Mouse (Mus musculus): ENCODE measurements at regions not wholly inside any gene's neighbourhood (a gene's known extent, or its start where the extent isn't known, plus 50 kb on each side); places are given as distances from the start of the nearest gene placed in this dataset.

DNA sequence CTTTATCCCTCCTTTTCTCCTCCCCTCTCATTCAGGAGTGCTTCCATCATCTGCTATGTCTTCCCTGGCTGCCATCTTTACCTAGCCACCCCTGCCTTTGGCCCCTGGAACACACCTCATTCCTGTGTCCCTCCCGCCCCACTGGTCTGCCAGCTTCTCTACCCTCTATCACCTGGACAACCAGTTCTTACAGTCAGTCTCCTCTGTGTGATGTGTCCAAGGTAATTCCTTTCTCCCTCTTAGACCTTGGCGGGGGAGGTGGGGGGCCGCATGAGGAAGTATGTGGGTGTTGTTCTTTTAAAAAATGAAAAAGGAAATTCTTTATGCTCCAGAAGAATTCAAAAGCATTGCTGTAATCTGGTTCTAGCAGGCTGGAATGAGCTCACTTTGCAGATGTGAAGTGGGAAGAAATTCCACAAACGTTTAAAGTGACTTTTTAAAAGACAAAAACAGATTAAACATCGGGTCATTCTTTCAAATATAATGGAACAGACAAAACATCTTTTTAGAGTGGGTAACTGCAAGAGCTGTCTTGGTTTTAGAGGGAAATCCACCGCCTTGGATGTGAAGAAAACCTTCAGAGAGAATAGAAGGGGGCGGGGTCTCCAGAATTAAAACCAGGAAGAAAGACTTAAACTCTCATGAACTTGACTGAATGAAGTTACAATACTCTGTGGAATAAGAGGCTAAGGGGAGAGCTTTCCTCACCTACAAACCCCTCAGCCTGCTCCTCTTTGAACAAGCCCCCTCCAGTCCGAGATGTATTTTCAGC lies 127.3 kb upstream of the Mvb12b start:
- no peaks in the 10 kb centered on the region for H3K79me2 ChIP-seq (ENCODE audit: control insufficient read depth, insufficient read depth)
- TF ChIP-seq MYOG (IDR thresholded peaks at IDR 0.05; ENCODE audit: control insufficient read depth, extremely low read depth, insufficient read length) (no peak), MYOD1 (IDR thresholded peaks at IDR 0.05; ENCODE audit: control insufficient read depth, insufficient read length, low read depth) (no peak), USF1 (IDR thresholded peaks at IDR 0.05; ENCODE audit: low read depth) (no peak), MAX (IDR thresholded peaks at IDR 0.05) (no peak), CTCF (IDR thresholded peaks at IDR 0.05; ENCODE audit: control insufficient read depth, insufficient read depth, insufficient read length) (no peak), CEBPB (IDR thresholded peaks at IDR 0.05; ENCODE audit: low read depth) (no peak), FOSL1 (IDR thresholded peaks at IDR 0.05; ENCODE audit: insufficient read depth, low read length, poor library complexity, severe bottlenecking) (no peak)
- H3K79me3 ChIP-seq (ENCODE audit: low read depth): no peaks in the 10 kb centered on the region
- H3ac ChIP-seq (ENCODE audit: control insufficient read depth, insufficient read length, low read depth): no peak overlapping the region
- no peak overlapping the region for H3K4me3 ChIP-seq (ENCODE audit: insufficient read depth, poor library complexity, severe bottlenecking)
- peaks cover 24% of the 10 kb centered on the region for H3K27me3 ChIP-seq (ENCODE audit: control insufficient read depth, insufficient read depth, insufficient read length)
- H3K36me3 ChIP-seq (ENCODE audit: control insufficient read depth, insufficient read depth): no peaks in the 10 kb centered on the region

DNA sequence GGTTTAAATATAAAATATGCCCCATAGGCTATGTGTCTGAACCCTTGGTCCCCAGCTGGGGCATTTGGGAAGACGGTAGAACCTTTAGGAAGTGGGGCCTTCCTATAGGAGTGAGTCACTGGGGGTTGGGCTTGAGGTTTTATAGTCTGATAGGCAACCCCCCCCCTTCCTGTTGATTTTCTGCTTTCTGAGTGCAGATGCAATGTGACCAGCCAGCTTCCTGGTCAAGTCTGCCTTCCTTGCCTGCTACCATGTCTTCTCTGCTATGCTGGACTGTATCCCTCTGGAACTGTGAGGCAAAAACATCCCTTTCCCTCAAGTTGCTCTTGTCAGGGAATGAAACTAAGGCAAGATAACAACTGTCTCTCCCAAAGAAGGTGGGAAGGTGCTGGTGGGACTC lies 122.4 kb upstream of the Mvb12b start:
- no peak overlapping the region for H3K4me3 ChIP-seq (ENCODE audit: insufficient read depth, poor library complexity, severe bottlenecking)
- H3K27me3 ChIP-seq (ENCODE audit: control insufficient read depth, insufficient read depth, insufficient read length): peaks cover 23% of the 10 kb centered on the region
- no peaks in the 10 kb centered on the region for H3K36me3 ChIP-seq (ENCODE audit: control insufficient read depth, insufficient read depth)
- TF ChIP-seq MYOD1 (IDR thresholded peaks at IDR 0.05; ENCODE audit: control insufficient read depth, insufficient read length, low read depth) (no peak), CEBPB (IDR thresholded peaks at IDR 0.05; ENCODE audit: low read depth) (no peak), CTCF (IDR thresholded peaks at IDR 0.05; ENCODE audit: control insufficient read depth, insufficient read depth, insufficient read length) (no peak), FOSL1 (IDR thresholded peaks at IDR 0.05; ENCODE audit: insufficient read depth, low read length, poor library complexity, severe bottlenecking) (no peak), MAX (IDR thresholded peaks at IDR 0.05) (no peak), USF1 (IDR thresholded peaks at IDR 0.05; ENCODE audit: low read depth) (no peak), MYOG (IDR thresholded peaks at IDR 0.05; ENCODE audit: control insufficient read depth, extremely low read depth, insufficient read length) (no peak)
- no peaks in the 10 kb centered on the region for H3K79me3 ChIP-seq (ENCODE audit: low read depth)
- no peak overlapping the region for H3ac ChIP-seq (ENCODE audit: control insufficient read depth, insufficient read length, low read depth)
- H3K79me2 ChIP-seq (ENCODE audit: control insufficient read depth, insufficient read depth): no peaks in the 10 kb centered on the region

DNA sequence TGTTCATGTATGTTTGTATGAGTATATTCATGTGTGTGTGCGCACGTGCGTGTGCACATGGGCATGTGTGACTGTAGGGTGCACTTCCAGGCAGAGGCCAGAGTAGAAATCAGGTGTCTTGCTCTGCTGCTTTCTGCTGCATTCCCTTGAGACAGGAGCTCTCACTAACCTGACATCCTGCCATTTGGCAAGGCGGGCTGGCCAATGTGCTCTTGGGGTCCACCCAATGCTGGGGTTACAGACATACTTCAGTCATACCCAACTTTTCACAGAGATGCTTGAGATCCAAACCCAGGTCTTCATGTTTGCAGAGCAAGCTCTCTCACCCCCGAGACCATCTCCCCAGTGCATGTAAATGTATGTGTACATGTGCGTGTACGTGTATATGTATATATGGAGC lies 120.2 kb upstream of the Mvb12b start:
- no peak overlapping the region for H3ac ChIP-seq (ENCODE audit: control insufficient read depth, insufficient read length, low read depth)
- peaks cover 17% of the 10 kb centered on the region for H3K27me3 ChIP-seq (ENCODE audit: control insufficient read depth, insufficient read depth, insufficient read length)
- TF ChIP-seq CTCF (IDR thresholded peaks at IDR 0.05; ENCODE audit: control insufficient read depth, insufficient read depth, insufficient read length) (no peak), USF1 (IDR thresholded peaks at IDR 0.05; ENCODE audit: low read depth) (no peak), CEBPB (IDR thresholded peaks at IDR 0.05; ENCODE audit: low read depth) (no peak), MYOG (IDR thresholded peaks at IDR 0.05; ENCODE audit: control insufficient read depth, extremely low read depth, insufficient read length) (no peak), FOSL1 (IDR thresholded peaks at IDR 0.05; ENCODE audit: insufficient read depth, low read length, poor library complexity, severe bottlenecking) (no peak), MYOD1 (IDR thresholded peaks at IDR 0.05; ENCODE audit: control insufficient read depth, insufficient read length, low read depth) (no peak)
- no peaks in the 10 kb centered on the region for H3K36me3 ChIP-seq (ENCODE audit: control insufficient read depth, insufficient read depth)
- H3K79me3 ChIP-seq (ENCODE audit: low read depth): no peaks in the 10 kb centered on the region
- no peak overlapping the region for H3K4me3 ChIP-seq (ENCODE audit: insufficient read depth, poor library complexity, severe bottlenecking)
- no peaks in the 10 kb centered on the region for H3K79me2 ChIP-seq (ENCODE audit: control insufficient read depth, insufficient read depth)

GRCm38 (mm10) chr2:33997106-33997505 lies 109.4 kb upstream of the Mvb12b start:
- Histone ChIP-seq H3K27me3 (ENCODE audit: control insufficient read depth, insufficient read depth, insufficient read length) (peaks cover 3% of the 10 kb centered on the region), H3ac (ENCODE audit: control insufficient read depth, insufficient read length, low read depth) (no peak overlapping the region), H3K79me2 (ENCODE audit: control insufficient read depth, insufficient read depth) (no peaks in the 10 kb centered on the region), H3K36me3 (ENCODE audit: control insufficient read depth, insufficient read depth) (no peaks in the 10 kb centered on the region), H3K79me3 (ENCODE audit: low read depth) (no peaks in the 10 kb centered on the region), H3K4me3 (ENCODE audit: insufficient read depth, poor library complexity, severe bottlenecking) (no peak overlapping the region)
- TF ChIP-seq FOSL1 (IDR thresholded peaks at IDR 0.05; ENCODE audit: insufficient read depth, low read length, poor library complexity, severe bottlenecking): no peak
- no peak for TF ChIP-seq CTCF (IDR thresholded peaks at IDR 0.05; ENCODE audit: control insufficient read depth, insufficient read depth, insufficient read length)
- TF ChIP-seq USF1 (IDR thresholded peaks at IDR 0.05; ENCODE audit: low read depth): no peak
- TF ChIP-seq MAX (IDR thresholded peaks at IDR 0.05): no peak
- TF ChIP-seq MYOG (IDR thresholded peaks at IDR 0.05; ENCODE audit: control insufficient read depth, extremely low read depth, insufficient read length): no peak
- no peak for TF ChIP-seq CEBPB (IDR thresholded peaks at IDR 0.05; ENCODE audit: low read depth)
- TF ChIP-seq MYOD1 (IDR thresholded peaks at IDR 0.05; ENCODE audit: control insufficient read depth, insufficient read length, low read depth): no peak

GRCm38 (mm10) chr2:33996331-33996730 lies 108.6 kb upstream of the Mvb12b start:
- Histone ChIP-seq H3K79me3 (ENCODE audit: low read depth) (no peaks in the 10 kb centered on the region), H3K27me3 (ENCODE audit: control insufficient read depth, insufficient read depth, insufficient read length) (peaks cover 3% of the 10 kb centered on the region), H3K4me3 (ENCODE audit: insufficient read depth, poor library complexity, severe bottlenecking) (no peak overlapping the region), H3K36me3 (ENCODE audit: control insufficient read depth, insufficient read depth) (no peaks in the 10 kb centered on the region), H3ac (ENCODE audit: control insufficient read depth, insufficient read length, low read depth) (no peak overlapping the region), H3K79me2 (ENCODE audit: control insufficient read depth, insufficient read depth) (no peaks in the 10 kb centered on the region)
- no peak for TF ChIP-seq USF1 (IDR thresholded peaks at IDR 0.05; ENCODE audit: low read depth)

DNA sequence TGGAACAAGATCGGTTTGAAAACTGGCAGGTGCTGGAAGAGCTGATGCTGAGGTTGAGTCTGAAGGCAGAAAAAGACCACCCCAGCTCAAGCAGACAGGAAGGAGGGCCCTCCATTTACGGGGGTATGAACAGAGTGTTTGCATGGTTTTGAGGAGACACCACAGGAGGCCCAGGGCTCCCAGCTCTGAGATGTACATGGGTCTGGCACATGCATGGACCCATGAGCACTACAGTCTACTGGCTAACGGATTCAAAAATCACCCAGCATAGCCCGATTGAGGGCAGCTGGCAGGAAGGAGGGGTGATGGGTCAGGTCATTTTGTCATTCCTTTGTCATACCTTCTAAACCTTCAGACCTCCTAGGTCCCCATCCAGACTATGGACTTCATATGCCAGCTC lies 103.6 kb upstream of the Mvb12b start:
- H3K27me3 ChIP-seq (ENCODE audit: control insufficient read depth, insufficient read depth, insufficient read length): peaks cover 26% of the 10 kb centered on the region
- no peak overlapping the region for H3ac ChIP-seq (ENCODE audit: control insufficient read depth, insufficient read length, low read depth)
- TF ChIP-seq CEBPB (IDR thresholded peaks at IDR 0.05; ENCODE audit: low read depth) (no peak), USF1 (IDR thresholded peaks at IDR 0.05; ENCODE audit: low read depth) (no peak), FOSL1 (IDR thresholded peaks at IDR 0.05; ENCODE audit: insufficient read depth, low read length, poor library complexity, severe bottlenecking) (no peak), CTCF (IDR thresholded peaks at IDR 0.05; ENCODE audit: control insufficient read depth, insufficient read depth, insufficient read length) (no peak), MYOG (IDR thresholded peaks at IDR 0.05; ENCODE audit: control insufficient read depth, extremely low read depth, insufficient read length) (no peak), MYOD1 (IDR thresholded peaks at IDR 0.05; ENCODE audit: control insufficient read depth, insufficient read length, low read depth) (no peak), MAX (IDR thresholded peaks at IDR 0.05) (no peak)
- no peaks in the 10 kb centered on the region for H3K36me3 ChIP-seq (ENCODE audit: control insufficient read depth, insufficient read depth)
- no peaks in the 10 kb centered on the region for H3K79me3 ChIP-seq (ENCODE audit: low read depth)
- no peaks in the 10 kb centered on the region for H3K79me2 ChIP-seq (ENCODE audit: control insufficient read depth, insufficient read depth)
- H3K4me3 ChIP-seq (ENCODE audit: insufficient read depth, poor library complexity, severe bottlenecking): no peak overlapping the region

Measured in C2C12 (cell line).